Mouse (Mus musculus): ENCODE results near the gene Chdh. TPM values are rescaled to one million over a fixed set of nuclear protein-coding genes. Genes with fewer than 3 reads are reported as not detected.

Chdh gene
- polyA plus RNA-seq, 1 experiment from 2014 or later, result 1.5 TPM

GRCm38 (mm10) chr14:29986096-29986495, 22.7 kb upstream of the Chdh start:
- peaks cover 91% of the 10 kb centered on the region for H3K36me3 ChIP-seq (ENCODE audit: control insufficient read depth, insufficient read depth)
- H3K27me3 ChIP-seq (ENCODE audit: control insufficient read depth, insufficient read depth, low read length), result no peaks in the 10 kb centered on the region
- ATAC-seq (replicated peaks; ENCODE audit: extremely low read depth, insufficient read depth, low FRiP score), result no peak
- H3K4me3 ChIP-seq (ENCODE audit: low read length), result no peak overlapping the region
- no peak overlapping the region for H3K9ac ChIP-seq (ENCODE audit: low read length)
- no peak overlapping the region for H3K4me2 ChIP-seq (ENCODE audit: low read depth, low read length)
- no peak overlapping the region for H3K27ac ChIP-seq (ENCODE audit: low read length)
- peaks cover 3% of the 10 kb centered on the region; the same call in 1 of the 2 replicates for H3K9me3 ChIP-seq (replicated peaks; ENCODE audit: control insufficient read depth, low read length)
- 87% methylated on average over 4 of the region's 4 CpGs for WGBS
- H3K4me1 ChIP-seq (ENCODE audit: control insufficient read depth, insufficient read depth, low read length), result no peaks in the 10 kb centered on the region

DNA sequence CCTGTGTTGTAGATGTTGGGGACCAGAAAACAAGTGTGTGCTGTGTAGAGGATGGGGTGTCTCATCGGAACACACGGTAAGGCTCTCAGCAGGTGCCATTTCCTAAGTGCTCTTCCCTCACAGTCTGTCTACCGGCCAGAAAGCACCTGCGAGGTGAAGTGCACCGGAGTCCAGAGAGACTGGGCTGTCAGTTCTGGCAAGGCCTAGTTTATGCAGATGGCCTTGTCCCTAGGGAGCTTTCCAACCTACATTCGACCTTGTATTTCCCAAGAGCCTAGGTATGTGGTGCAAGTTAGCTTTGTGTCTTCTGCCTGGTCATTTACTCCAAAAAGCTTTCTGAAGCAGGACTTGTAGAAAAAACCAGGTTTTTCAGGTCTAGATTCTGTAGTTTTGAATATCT, 21.5 kb upstream of the Chdh start:
- Histone ChIP-seq H3K9ac (ENCODE audit: low read length) (no peak overlapping the region), H3K27ac (ENCODE audit: low read length) (no peak overlapping the region), H3K4me3 (ENCODE audit: low read length) (no peak overlapping the region), H3K4me2 (ENCODE audit: low read depth, low read length) (no peak overlapping the region), H3K9me3 (replicated peaks; ENCODE audit: control insufficient read depth, low read length) (no peaks in the 10 kb centered on the region), H3K27me3 (ENCODE audit: control insufficient read depth, insufficient read depth, low read length) (no peaks in the 10 kb centered on the region), H3K36me3 (ENCODE audit: control insufficient read depth, insufficient read depth) (peaks cover 90% of the 10 kb centered on the region), H3K4me1 (ENCODE audit: control insufficient read depth, insufficient read depth, low read length) (no peaks in the 10 kb centered on the region)
- no peak for ATAC-seq (replicated peaks; ENCODE audit: extremely low read depth, insufficient read depth, low FRiP score)
- 89% methylated on average over 6 of the region's 6 CpGs for WGBS

- Histone ChIP-seq H3K27ac (ENCODE audit: low read length) (no peak overlapping the region), H3K4me2 (ENCODE audit: low read depth, low read length) (no peak overlapping the region), H3K9me3 (replicated peaks; ENCODE audit: control insufficient read depth, low read length) (no peaks in the 10 kb centered on the region), H3K4me1 (ENCODE audit: control insufficient read depth, insufficient read depth, low read length) (no peaks in the 10 kb centered on the region), H3K4me3 (ENCODE audit: low read length) (no peak overlapping the region), H3K36me3 (ENCODE audit: control insufficient read depth, insufficient read depth) (peaks cover 89% of the 10 kb centered on the region), H3K9ac (ENCODE audit: low read length) (no peak overlapping the region), H3K27me3 (ENCODE audit: control insufficient read depth, insufficient read depth, low read length) (no peaks in the 10 kb centered on the region)
- ATAC-seq (replicated peaks; ENCODE audit: extremely low read depth, insufficient read depth, low FRiP score), result no peak
- WGBS, result 84% methylated on average over 9 of the region's 9 CpGs
These were observed 21.1 kb upstream of the Chdh start for GRCm38 (mm10) chr14:29987739-29988138.

GRCm38 (mm10) chr14:29988337-29988736, 20.5 kb upstream of the Chdh start:
- no peak for ATAC-seq (replicated peaks; ENCODE audit: extremely low read depth, insufficient read depth, low FRiP score)
- H3K9ac ChIP-seq (ENCODE audit: low read length), result no peak overlapping the region
- no peak overlapping the region for H3K4me2 ChIP-seq (ENCODE audit: low read depth, low read length)
- H3K4me1 ChIP-seq (ENCODE audit: control insufficient read depth, insufficient read depth, low read length), result no peaks in the 10 kb centered on the region
- WGBS, result 90% methylated on average over 4 of the region's 4 CpGs
- no peaks in the 10 kb centered on the region for H3K9me3 ChIP-seq (replicated peaks; ENCODE audit: control insufficient read depth, low read length)
- no peak overlapping the region for H3K4me3 ChIP-seq (ENCODE audit: low read length)
- H3K27me3 ChIP-seq (ENCODE audit: control insufficient read depth, insufficient read depth, low read length), result no peaks in the 10 kb centered on the region
- H3K27ac ChIP-seq (ENCODE audit: low read length), result no peak overlapping the region
- H3K36me3 ChIP-seq (ENCODE audit: control insufficient read depth, insufficient read depth), result peaks cover 90% of the 10 kb centered on the region

- ATAC-seq (replicated peaks; ENCODE audit: extremely low read depth, insufficient read depth, low FRiP score), result no peak
- no peak overlapping the region for H3K9ac ChIP-seq (ENCODE audit: low read length)
- peaks cover 59% of the 10 kb centered on the region for H3K36me3 ChIP-seq (ENCODE audit: control insufficient read depth, insufficient read depth)
- WGBS, result 89% methylated on average over 4 of the region's 4 CpGs
- H3K4me3 ChIP-seq (ENCODE audit: low read length), result no peak overlapping the region
- no peaks in the 10 kb centered on the region for H3K27me3 ChIP-seq (ENCODE audit: control insufficient read depth, insufficient read depth, low read length)
- no peak overlapping the region for H3K27ac ChIP-seq (ENCODE audit: low read length)
- 0 out of 2 replicates have a peak, but pooled peaks cover 2% of the 10 kb centered on the region for H3K4me1 ChIP-seq (ENCODE audit: control insufficient read depth, insufficient read depth, low read length)
- H3K9me3 ChIP-seq (replicated peaks; ENCODE audit: control insufficient read depth, low read length), result no peaks in the 10 kb centered on the region
- H3K4me2 ChIP-seq (ENCODE audit: low read depth, low read length), result no peak overlapping the region
These were observed 13.8 kb upstream of the Chdh start for GRCm38 (mm10) chr14:29994976-29995375.

GRCm38 (mm10) chr14:29996000-29996751, 12.6 kb upstream of the Chdh start:
- Histone ChIP-seq H3K4me2 (ENCODE audit: low read depth, low read length) (no peak overlapping the region), H3K27ac (ENCODE audit: low read length) (no peak overlapping the region), H3K4me3 (ENCODE audit: low read length) (no peak overlapping the region), H3K9ac (ENCODE audit: low read length) (no peak overlapping the region), H3K36me3 (ENCODE audit: control insufficient read depth, insufficient read depth) (peaks cover 50% of the 10 kb centered on the region), H3K4me1 (ENCODE audit: control insufficient read depth, insufficient read depth, low read length) (0 out of 2 replicates have a peak, but pooled peaks cover 2% of the 10 kb centered on the region), H3K27me3 (ENCODE audit: control insufficient read depth, insufficient read depth, low read length) (no peaks in the 10 kb centered on the region), H3K9me3 (replicated peaks; ENCODE audit: control insufficient read depth, low read length) (no peaks in the 10 kb centered on the region)
- no peak for ATAC-seq (replicated peaks; ENCODE audit: extremely low read depth, insufficient read depth, low FRiP score)
- 89% methylated on average over 11 of the region's 11 CpGs for WGBS

DNA sequence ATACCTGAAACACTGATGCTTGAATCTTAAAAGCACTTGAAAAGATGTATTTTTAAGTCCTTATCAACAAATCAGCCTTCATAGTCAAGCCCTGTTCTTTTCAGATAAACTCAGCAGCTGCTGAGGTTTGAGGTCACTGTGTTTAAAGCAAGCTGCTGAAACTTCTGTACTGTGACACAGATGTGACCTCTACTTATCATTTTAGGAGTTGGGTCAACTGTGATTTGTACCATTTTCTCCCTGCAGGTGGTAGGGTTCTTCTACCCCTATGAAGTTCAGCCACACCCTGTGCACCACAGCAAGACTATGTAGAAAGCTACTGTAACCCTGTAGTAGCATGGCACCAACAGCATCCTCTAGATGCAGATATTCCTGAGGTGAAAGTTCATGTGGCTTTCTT, 11.5 kb upstream of the Chdh start:
- ATAC-seq (replicated peaks; ENCODE audit: extremely low read depth, insufficient read depth, low FRiP score), result no peak; the same call in 1 of the 2 replicates
- Histone ChIP-seq H3K36me3 (ENCODE audit: control insufficient read depth, insufficient read depth) (peaks cover 41% of the 10 kb centered on the region), H3K9ac (ENCODE audit: low read length) (no peak overlapping the region)

DNA sequence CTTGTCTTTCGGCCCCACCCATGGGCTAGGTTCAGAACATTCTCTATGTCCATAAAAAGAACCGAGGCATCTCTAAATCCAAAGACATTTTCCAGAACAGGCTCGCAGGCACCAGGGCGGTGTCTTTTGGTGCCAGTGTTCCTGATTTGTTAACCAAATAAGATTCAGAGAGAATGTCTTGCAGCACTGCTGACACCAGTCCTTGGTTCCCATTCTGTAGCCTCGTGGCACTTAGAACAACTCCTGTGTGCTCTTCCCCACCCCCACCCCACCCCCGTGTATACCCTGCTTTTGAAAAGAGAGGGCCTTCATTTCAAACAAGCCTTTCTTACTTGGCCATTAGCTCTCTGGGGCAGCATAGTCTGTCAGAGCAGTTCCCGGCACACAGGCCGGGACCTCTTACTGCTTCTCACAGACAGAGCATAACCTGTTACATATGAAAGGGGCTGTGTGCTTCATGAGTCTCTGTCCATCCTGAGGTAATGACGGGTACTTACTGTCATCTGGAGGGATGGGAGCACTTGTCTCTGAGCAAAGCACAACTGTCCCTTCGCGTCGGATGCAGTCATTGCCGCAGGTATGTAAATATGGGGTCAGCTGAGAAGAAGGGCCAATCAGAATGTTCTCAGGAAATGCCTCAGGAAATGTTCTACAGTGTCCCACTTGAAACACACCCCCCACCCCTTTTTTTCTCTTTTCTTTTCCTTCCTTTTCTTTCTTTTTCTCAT, 9.9 kb upstream of the Chdh start:
- Histone ChIP-seq H3K9me3 (replicated peaks; ENCODE audit: control insufficient read depth, low read length) (no peaks in the 10 kb centered on the region), H3K27ac (ENCODE audit: low read length) (no peak overlapping the region), H3K9ac (ENCODE audit: low read length) (no peak overlapping the region), H3K27me3 (ENCODE audit: control insufficient read depth, insufficient read depth, low read length) (no peaks in the 10 kb centered on the region), H3K36me3 (ENCODE audit: control insufficient read depth, insufficient read depth) (peaks cover 25% of the 10 kb centered on the region), H3K4me3 (ENCODE audit: low read length) (no peak overlapping the region), H3K4me1 (ENCODE audit: control insufficient read depth, insufficient read depth, low read length) (0 out of 2 replicates have a peak, but pooled peaks cover 2% of the 10 kb centered on the region), H3K4me2 (ENCODE audit: low read depth, low read length) (no peak overlapping the region)
- 82% methylated on average over 13 of the region's 13 CpGs for WGBS
- no peak for ATAC-seq (replicated peaks; ENCODE audit: extremely low read depth, insufficient read depth, low FRiP score)

More for the DNA sequence above, 11.5 kb upstream of the Chdh start:
- Histone ChIP-seq H3K9me3 (replicated peaks; ENCODE audit: control insufficient read depth, low read length) (no peaks in the 10 kb centered on the region), H3K4me1 (ENCODE audit: control insufficient read depth, insufficient read depth, low read length) (0 out of 2 replicates have a peak, but pooled peaks cover 2% of the 10 kb centered on the region), H3K4me2 (ENCODE audit: low read depth, low read length) (no peak overlapping the region), H3K27me3 (ENCODE audit: control insufficient read depth, insufficient read depth, low read length) (no peaks in the 10 kb centered on the region), H3K4me3 (ENCODE audit: low read length) (no peak overlapping the region), H3K27ac (ENCODE audit: low read length) (no peak overlapping the region)

DNA sequence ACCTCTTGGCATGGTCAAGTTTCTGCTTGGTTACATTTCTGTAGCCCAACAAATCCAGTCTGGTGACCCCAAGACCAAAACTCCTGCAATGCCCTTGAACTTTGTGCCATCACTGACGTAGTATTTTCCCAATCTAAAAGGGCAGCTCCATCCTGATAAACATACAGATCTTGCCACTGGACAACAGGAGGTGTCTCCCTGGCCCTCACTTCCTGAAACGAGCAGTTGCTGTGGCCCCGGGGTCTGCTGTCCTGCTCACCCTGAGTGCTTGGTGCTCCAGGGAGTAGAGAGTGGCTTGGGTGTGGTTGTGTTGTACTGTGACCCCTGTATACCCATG, 9.4 kb upstream of the Chdh start:
- WGBS, result 72% methylated on average over 3 of the region's 3 CpGs
- no peaks in the 10 kb centered on the region for H3K9me3 ChIP-seq (replicated peaks; ENCODE audit: control insufficient read depth, low read length)
- no peaks in the 10 kb centered on the region for H3K27me3 ChIP-seq (ENCODE audit: control insufficient read depth, insufficient read depth, low read length)
- ATAC-seq (replicated peaks; ENCODE audit: extremely low read depth, insufficient read depth, low FRiP score), result no peak
- H3K9ac ChIP-seq (ENCODE audit: low read length), result no peak overlapping the region
- no peak overlapping the region for H3K4me2 ChIP-seq (ENCODE audit: low read depth, low read length)
- H3K4me3 ChIP-seq (ENCODE audit: low read length), result no peak overlapping the region
- peaks cover 21% of the 10 kb centered on the region for H3K36me3 ChIP-seq (ENCODE audit: control insufficient read depth, insufficient read depth)
- H3K27ac ChIP-seq (ENCODE audit: low read length), result no peak overlapping the region
- H3K4me1 ChIP-seq (ENCODE audit: control insufficient read depth, insufficient read depth, low read length), result 0 out of 2 replicates have a peak, but pooled peaks cover 2% of the 10 kb centered on the region
